Mouse (Mus musculus) hindbrain, embryonic 15.5 days (tissue): ENCODE measurements around the gene Prpf31. TPM values are rescaled to one million over a fixed set of nuclear protein-coding genes. Genes with fewer than 3 reads are reported as not detected.
"Not testable (repeated sequence)": the region's sequence is repeated elsewhere in the genome, so short reads cannot be mapped to it uniquely, and the experiment has no call there.

Experiments
- ATAC-seq: fragments of 200-750 bp; cut with Nextera tagmentation; 2 replicates; pipeline ENCODE4 v1.8.0; 2017; ENCODE audit warnings: low read depth, moderate number of reproducible peaks, moderate TSS enrichment; ENCODE audit not compliant: low FRiP score
- H3K27ac ChIP-seq: fragments of 300-500 bp; sonication (generic); replicated peaks from 2 replicates; pipeline ENCODE4 v1.5.1; 2015; ENCODE audit warnings: mild to moderate bottlenecking, inconsistent platforms
- H3K27me3 ChIP-seq: fragments of 300-500 bp; sonication (generic); 2 replicates; pipeline ENCODE4 v1.6.1; 2015; ENCODE audit warnings: control low read depth, inconsistent platforms
- H3K36me3 ChIP-seq: fragments of 300-500 bp; sonication (generic); 2 replicates; pipeline ENCODE4 v1.6.1; 2015; ENCODE audit warnings: control low read depth, inconsistent platforms
- H3K4me1 ChIP-seq: fragments of 300-500 bp; sonication (generic); replicated peaks from 2 replicates; pipeline ENCODE4 v1.6.1; 2015; ENCODE audit warnings: control low read depth, inconsistent platforms
- H3K4me2 ChIP-seq: fragments of 300-500 bp; sonication (generic); 2 replicates; pipeline ENCODE4 v1.6.1; 2015; ENCODE audit warnings: moderate library complexity, mild to moderate bottlenecking, inconsistent platforms
- H3K4me3 ChIP-seq: fragments of 300-500 bp; sonication (generic); 2 replicates; pipeline ENCODE4 v1.5.1; 2015; ENCODE audit warnings: mild to moderate bottlenecking, inconsistent platforms
- H3K9ac ChIP-seq: fragments of 300-500 bp; sonication (generic); 2 replicates; pipeline ENCODE4 v1.6.1; 2015; ENCODE audit warnings: inconsistent platforms
- H3K9me3 ChIP-seq: fragments of 300-500 bp; sonication (generic); 2 replicates; pipeline ENCODE4 v1.6.1; 2016; ENCODE audit warnings: control low read depth, inconsistent platforms
- WGBS: fragments of 180-500 bp; shearing (Covaris S2); methylation state at CpG from one replicate; pipeline ENCODE4 v1.1.7; 2015; 5-methylcytosine and 5-hydroxymethylcytosine counted together
- polyA plus RNA-seq: library from polyadenylated mRNA; unstranded; fragments of >200 nt; fragmentation: Nextera tagmentation; extraction: Ambion mirVana; gene quantifications from 2 replicates; pipeline ENCODE4 v1.2.1, GENCODE M21; 2015

The Prpf31 gene
- 88.8 and 89.6 TPM in 2 replicates for polyA plus RNA-seq

DNA sequence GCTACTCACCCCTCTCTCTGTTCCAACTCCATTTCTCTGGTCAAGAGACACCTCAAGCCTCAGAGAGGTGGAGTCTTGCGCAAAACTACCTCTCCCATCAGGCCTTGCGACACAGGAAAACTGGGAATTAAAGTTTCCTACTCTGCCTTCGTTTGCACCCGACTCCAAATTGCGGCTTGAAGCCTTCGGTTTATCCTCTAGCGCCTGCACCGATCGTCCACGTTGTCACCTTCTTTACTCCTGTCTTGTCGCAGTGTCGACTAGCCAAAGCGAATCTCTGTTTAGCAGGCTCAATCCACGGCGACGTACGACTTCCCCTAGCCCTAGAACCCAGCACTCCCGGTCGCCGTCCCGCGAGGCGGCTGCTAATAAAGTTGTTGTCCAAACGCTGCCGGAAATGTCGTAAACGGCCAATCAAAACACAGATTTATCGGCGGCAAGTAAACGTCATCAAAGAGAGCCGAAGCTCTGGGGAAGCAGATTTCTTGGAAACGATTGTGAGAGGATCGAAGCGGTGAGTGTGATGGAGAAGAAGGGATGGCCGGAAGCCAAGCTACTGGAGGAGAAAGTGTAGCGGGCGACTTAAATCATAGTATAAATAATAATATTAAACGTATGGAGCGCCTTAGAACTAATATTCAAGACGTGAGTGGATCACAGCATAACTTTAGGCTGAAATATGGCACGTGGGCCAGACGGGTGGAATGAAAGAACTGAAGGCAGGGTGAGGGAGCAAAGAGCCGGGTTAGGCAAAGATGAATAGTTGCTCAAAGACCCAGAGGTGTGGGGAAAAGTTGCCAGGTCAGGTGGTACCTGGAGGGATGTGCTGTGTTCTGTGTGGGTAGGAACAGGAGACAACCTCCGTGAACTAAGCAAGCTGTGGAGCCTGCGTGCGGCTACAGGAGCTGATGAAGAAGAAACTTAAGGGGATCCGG is at the start of gene Prpf31, which contains the start of gene Tfpt:
Gene Prpf31, plus strand, starts transcription at position 443 of the 935 bp plus-strand sequence.
Gene Tfpt, minus strand, starts transcription at position 387 of the 935 bp plus-strand sequence.
- Histone ChIP-seq H3K4me2 (peak within 1 kb of the TSS; percentile 95), H3K9ac (peak within 1 kb of the TSS; percentile 75), H3K36me3 (peaks cover 7% of the 10 kb centered on the region; the same call in 1 of the 2 replicates), H3K27me3 (no peaks in the 10 kb centered on the region), H3K9me3 (no peaks in the 10 kb centered on the region), H3K4me1 (peaks cover 31% of the 10 kb centered on the region), H3K27ac (peak within 1 kb of the TSS; percentile 88), H3K4me3 (peak within 1 kb of the TSS; percentile 62)
- ATAC-seq: peak; percentile 90
- WGBS: 1% methylated on average over 47 of the region's 47 CpGs

DNA sequence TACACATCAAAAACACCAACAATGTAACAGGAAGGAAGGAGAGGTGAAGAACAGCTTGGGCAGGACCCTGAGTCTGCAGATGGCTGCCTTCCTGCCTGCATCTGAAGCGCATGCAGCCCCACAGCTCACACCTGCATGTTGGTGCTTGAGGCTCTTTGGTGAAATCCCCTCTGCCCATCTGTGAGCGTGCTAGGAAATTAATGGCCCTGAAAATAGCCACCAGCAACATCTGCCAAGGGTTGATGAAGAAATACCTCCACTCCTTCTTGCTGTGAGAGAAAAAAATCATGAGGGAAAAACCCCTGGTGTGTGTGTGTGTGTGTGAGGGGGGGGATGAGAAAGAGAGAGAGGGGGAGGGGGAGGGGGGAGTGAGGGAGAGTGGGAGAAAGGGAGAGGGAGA is 49.8 kb upstream of the Prpf31 start:
- H3K4me3 ChIP-seq: no peak overlapping the region
- ATAC-seq: no peak
- H3K4me2 ChIP-seq: no peak overlapping the region
- no peak overlapping the region for H3K9ac ChIP-seq
- H3K27ac ChIP-seq: no peak overlapping the region
- WGBS: 56% methylated on average over 2 of the region's 2 CpGs
- H3K36me3 ChIP-seq: no peaks in the 10 kb centered on the region
- H3K27me3 ChIP-seq: no peaks in the 10 kb centered on the region
- no peaks in the 10 kb centered on the region for H3K4me1 ChIP-seq
- H3K9me3 ChIP-seq: no peaks in the 10 kb centered on the region

DNA sequence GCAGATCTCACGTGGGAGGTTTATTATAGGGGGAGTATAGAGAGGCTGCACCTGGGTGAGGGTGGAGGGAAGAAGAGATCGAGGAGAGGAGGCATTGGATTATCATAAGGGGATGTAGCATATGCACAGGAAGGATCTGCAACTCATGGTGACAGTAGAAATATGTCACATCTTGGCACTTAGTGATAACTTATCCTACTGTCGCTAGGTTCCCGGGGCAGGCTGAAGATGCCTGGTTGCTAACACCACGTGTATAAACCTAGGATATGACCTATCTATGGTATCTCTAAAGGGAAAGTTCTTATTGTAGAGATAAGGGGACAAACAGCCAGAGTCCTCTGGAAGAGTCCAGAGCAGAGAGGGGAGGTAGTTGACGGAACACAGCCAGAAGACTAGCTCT is 44.0 kb upstream of the Prpf31 start:
- 25% methylated on average over 6 of the region's 6 CpGs for WGBS
- H3K4me2 ChIP-seq: no peak overlapping the region
- H3K27me3 ChIP-seq: no peaks in the 10 kb centered on the region
- H3K4me3 ChIP-seq: no peak overlapping the region
- H3K9ac ChIP-seq: no peak overlapping the region
- no peak overlapping the region for H3K27ac ChIP-seq
- no peaks in the 10 kb centered on the region for H3K4me1 ChIP-seq
- no peaks in the 10 kb centered on the region for H3K36me3 ChIP-seq
- ATAC-seq: no peak
- no peaks in the 10 kb centered on the region for H3K9me3 ChIP-seq

DNA sequence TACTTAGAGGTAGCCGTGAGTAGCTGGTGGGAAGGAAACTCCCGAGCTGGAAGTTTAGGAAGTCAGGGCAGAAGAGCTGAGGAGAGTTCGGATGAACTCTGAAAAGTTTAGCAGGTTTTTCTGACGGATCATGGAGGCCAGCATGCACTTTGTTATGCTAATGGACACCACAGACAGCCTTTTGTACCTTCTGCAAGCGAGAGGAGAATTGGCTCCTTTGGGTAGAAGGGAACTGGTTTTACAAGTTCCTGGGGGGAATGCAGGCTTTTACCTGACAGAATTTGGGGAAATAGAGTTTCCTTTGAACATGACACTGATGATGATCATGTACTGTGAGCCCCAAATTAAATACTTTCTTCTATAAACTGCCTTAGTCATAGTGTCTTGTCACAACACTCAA is 43.5 kb upstream of the Prpf31 start:
- WGBS: 3% methylated on average over 5 of the region's 5 CpGs
- H3K9me3 ChIP-seq: no peaks in the 10 kb centered on the region

DNA sequence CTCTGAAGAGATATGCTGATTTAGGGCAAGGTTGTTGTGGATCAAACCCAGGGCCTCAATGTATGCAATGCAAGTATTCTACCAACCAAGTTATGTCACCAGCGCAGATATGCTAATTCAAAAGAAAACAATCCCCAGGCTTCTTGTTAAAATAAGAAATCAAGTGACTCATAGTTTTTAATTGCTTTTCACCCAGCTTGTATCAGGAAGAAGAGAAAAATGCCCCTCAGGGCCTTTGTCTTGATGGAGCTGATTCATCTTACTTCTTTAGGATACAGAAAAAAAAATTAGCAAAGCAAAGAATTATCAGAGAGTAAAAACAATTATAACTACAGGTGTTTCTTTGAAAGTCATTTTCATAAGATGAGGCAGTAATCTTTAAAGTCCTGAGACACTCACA is 42.5 kb upstream of the Prpf31 start:
- Histone ChIP-seq H3K27ac (no peak overlapping the region), H3K4me1 (no peaks in the 10 kb centered on the region), H3K4me3 (no peak overlapping the region), H3K36me3 (no peaks in the 10 kb centered on the region), H3K9ac (no peak overlapping the region), H3K4me2 (no peak overlapping the region), H3K9me3 (no peaks in the 10 kb centered on the region), H3K27me3 (no peaks in the 10 kb centered on the region)
- no peak for ATAC-seq
- 63% methylated on average over 1 of the region's 1 CpGs for WGBS

More for the DNA sequence above, 43.5 kb upstream of the Prpf31 start:
- Histone ChIP-seq H3K36me3 (no peaks in the 10 kb centered on the region), H3K27ac (no peak overlapping the region), H3K4me2 (no peak overlapping the region), H3K4me1 (no peaks in the 10 kb centered on the region), H3K9ac (no peak overlapping the region), H3K4me3 (no peak overlapping the region), H3K27me3 (no peaks in the 10 kb centered on the region)
- no peak for ATAC-seq

DNA sequence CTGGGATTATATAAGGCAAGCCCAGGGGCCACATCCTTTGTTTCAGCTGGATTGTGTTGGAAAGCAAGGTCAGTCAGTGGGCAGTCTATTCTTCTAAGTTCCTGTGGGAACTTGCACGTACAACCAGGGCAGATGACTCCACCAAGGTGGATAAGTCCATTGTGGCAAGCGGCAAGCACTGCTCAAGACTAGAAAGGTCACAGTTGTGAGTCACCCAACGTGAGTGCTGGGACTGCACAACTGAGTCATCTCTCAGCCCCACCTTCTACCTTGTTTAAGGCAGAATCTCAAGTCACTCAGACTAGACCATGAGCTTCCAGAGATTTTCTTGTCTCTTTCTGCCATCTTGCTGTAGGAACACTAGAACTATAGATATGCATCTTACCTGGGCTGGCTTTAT is 39.2 kb upstream of the Prpf31 start:
- Histone ChIP-seq H3K4me3 (no peak overlapping the region), H3K27me3 (no peaks in the 10 kb centered on the region), H3K36me3 (no peaks in the 10 kb centered on the region), H3K4me2 (no peak overlapping the region), H3K27ac (no peak overlapping the region), H3K9me3 (no peaks in the 10 kb centered on the region), H3K9ac (no peak overlapping the region), H3K4me1 (no peaks in the 10 kb centered on the region)
- no peak for ATAC-seq
- WGBS: 83% methylated on average over 3 of the region's 3 CpGs

DNA sequence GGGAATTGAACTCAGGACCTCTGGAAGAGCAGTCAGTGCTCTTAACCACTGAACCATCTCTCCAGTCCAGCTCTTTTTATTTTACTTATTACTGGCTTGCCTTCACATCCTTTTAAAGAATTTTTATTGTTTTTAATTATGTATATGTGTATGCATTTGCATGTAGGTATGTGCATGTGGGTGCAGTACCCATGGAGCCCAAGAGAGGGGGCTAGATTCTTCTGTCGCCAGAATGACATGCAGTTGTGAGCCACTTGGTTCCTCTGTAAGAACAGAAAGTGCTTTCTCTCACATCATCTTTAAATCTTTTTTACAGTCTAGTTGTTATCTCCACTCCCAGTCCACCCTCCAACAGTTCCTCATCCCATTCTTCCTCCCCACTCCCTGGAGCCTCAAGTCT is 38.3 kb upstream of the Prpf31 start:
- Histone ChIP-seq H3K4me2 (no peak overlapping the region), H3K4me3 (no peak overlapping the region), H3K4me1 (no peaks in the 10 kb centered on the region), H3K9ac (no peak overlapping the region), H3K9me3 (no peaks in the 10 kb centered on the region), H3K27me3 (no peaks in the 10 kb centered on the region), H3K36me3 (no peaks in the 10 kb centered on the region), H3K27ac (no peak overlapping the region)
- no peak for ATAC-seq
- 71% methylated on average over 1 of the region's 1 CpGs for WGBS

DNA sequence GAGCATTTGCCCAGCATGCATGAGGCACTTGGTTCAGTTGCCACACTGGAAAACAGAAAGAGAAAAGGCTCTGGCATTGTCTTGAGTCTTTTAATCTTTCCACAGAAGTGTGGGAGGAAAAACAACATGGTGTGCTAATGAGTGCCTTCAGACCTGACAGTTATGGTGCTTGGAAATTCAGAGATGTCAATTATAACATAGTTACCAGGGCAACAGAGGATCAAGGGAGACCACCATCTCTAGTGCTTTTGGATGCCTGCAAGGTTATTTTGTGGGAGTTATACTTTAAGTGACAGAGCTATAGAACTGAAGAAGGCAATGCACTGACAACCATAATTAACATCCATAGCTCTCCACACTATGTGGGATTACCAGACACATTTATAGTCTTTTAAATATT is 35.9 kb upstream of the Prpf31 start:
- H3K9me3 ChIP-seq: no peaks in the 10 kb centered on the region
- H3K36me3 ChIP-seq: no peaks in the 10 kb centered on the region
- ATAC-seq: no peak
- no peak overlapping the region for H3K4me3 ChIP-seq
- no peak overlapping the region for H3K4me2 ChIP-seq
- no peaks in the 10 kb centered on the region for H3K27me3 ChIP-seq
- H3K4me1 ChIP-seq: no peaks in the 10 kb centered on the region
- no peak overlapping the region for H3K9ac ChIP-seq
- no peak overlapping the region for H3K27ac ChIP-seq

DNA sequence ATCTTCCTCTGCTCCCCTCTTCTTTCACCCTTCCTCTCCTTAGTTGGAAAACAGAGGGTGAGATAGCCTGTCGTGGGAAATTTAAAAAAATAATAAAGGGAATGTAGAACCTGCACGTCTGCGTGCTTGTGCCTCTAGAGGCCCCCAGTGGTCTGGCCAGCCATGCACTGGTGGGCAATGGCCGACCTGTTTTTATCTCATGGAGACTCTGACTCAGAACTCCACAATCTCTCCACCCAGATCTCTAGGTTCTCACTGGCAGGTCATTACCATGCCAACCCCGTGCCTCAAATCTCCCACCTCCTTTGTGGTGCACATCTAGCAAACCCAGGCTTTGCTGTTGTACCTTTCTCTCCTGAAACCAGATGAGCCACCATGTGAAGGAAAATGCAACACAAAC is 35.1 kb upstream of the Prpf31 start:
- ATAC-seq: no peak
- H3K9ac ChIP-seq: no peak overlapping the region
- 0 out of 2 replicates have a peak overlapping the region, but pooled peaks have one; percentile 12 for H3K4me3 ChIP-seq
- peak overlapping the region; percentile 38 for H3K4me2 ChIP-seq
- no peak overlapping the region for H3K27ac ChIP-seq
- H3K4me1 ChIP-seq: no peaks in the 10 kb centered on the region
- no peaks in the 10 kb centered on the region for H3K36me3 ChIP-seq
- H3K9me3 ChIP-seq: no peaks in the 10 kb centered on the region
- H3K27me3 ChIP-seq: no peaks in the 10 kb centered on the region
- WGBS: 24% methylated on average over 5 of the region's 5 CpGs

DNA sequence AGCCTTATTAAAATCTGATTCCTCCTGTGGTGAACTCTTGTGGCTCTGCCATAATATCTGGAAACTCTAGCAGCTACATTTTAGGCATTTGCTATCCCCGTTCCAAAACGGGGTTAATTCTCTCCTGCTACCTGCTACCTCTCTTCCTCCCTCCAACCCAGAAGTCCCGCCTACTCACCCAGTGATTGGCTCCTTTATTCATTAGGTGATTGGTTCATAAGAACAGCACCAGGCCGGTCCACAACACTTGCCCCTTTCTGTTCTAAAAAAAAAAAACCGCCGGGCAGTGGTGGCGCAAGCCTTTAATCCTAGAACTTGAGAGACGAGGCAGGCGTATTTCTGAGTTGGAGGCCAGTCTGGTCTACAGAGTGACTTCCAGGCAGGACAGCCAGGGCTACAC is 34.6 kb upstream of the Prpf31 start:
- H3K27ac ChIP-seq: no peak overlapping the region
- WGBS: 18% methylated on average over 9 of the region's 9 CpGs
- H3K4me3 ChIP-seq: peak overlapping the region; percentile 12; the same call in 1 of the 2 replicates
- H3K4me1 ChIP-seq: no peaks in the 10 kb centered on the region
- H3K9me3 ChIP-seq: no peaks in the 10 kb centered on the region
- H3K36me3 ChIP-seq: no peaks in the 10 kb centered on the region
- H3K4me2 ChIP-seq: peak overlapping the region; percentile 38
- no peak for ATAC-seq
- H3K9ac ChIP-seq: no peak overlapping the region
- no peaks in the 10 kb centered on the region for H3K27me3 ChIP-seq

DNA sequence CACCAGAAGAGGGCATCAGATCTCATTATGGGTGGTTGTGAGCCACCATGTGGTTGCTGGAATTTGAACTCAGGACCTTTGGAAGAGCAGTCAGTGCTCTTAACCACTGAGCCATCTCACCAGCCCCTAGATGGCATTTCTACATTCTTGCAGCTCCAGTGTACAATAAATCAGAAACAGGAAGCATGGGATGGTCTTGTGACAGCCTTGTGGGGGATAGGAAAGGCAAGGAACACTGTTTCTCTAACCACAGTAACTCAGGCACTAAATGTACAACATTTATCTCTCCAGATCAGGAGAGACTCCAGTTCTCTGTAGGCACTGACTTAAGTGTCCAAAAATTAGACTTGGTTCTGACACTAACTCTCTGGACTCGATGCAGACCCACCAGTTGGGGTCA is 32.0 kb upstream of the Prpf31 start:
- not testable (repeated sequence) for H3K27ac ChIP-seq, H3K9ac ChIP-seq, H3K4me1 ChIP-seq, H3K36me3 ChIP-seq, H3K9me3 ChIP-seq, ATAC-seq, H3K4me2 ChIP-seq, H3K4me3 ChIP-seq, H3K27me3 ChIP-seq
- WGBS: 63% methylated on average over 1 of the region's 1 CpGs

DNA sequence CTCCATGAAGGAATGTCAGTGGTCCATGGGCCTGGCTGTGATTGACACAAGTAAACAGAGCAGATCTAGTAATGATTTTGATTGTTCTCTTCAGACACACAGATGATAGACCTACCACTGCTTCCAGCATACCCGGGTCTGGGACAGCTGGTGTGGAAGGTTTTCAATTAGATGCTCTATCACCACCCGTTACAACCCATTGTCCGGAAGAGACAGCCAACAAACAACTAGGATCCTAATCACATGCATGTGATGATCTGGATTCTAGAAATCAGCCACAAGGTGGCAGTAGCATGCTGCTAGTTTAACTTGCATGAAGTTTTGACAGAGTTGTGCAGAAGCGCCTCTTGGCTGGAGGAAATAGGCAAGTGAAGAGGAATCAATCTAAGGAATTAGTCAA is 28.7 kb upstream of the Prpf31 start:
- H3K27me3 ChIP-seq: no peaks in the 10 kb centered on the region

More for the DNA sequence above, 28.7 kb upstream of the Prpf31 start:
- ATAC-seq: peak; percentile 67; the same call in 1 of the 2 replicates
- H3K9me3 ChIP-seq: no peaks in the 10 kb centered on the region
- no peaks in the 10 kb centered on the region for H3K36me3 ChIP-seq
- peak overlapping the region; percentile 7; the same call in 1 of the 2 replicates for H3K4me2 ChIP-seq
- no peak overlapping the region for H3K27ac ChIP-seq
- no peak overlapping the region for H3K9ac ChIP-seq
- no peaks in the 10 kb centered on the region for H3K4me1 ChIP-seq
- 7% methylated on average over 4 of the region's 4 CpGs for WGBS
- H3K4me3 ChIP-seq: no peak overlapping the region
